Mouse (Mus musculus) lung, postnatal 36 days (tissue): ENCODE results near the gene Hmgb2.

Experiments
- DNase-seq: peaks from one replicate; pipeline ENCODE4 v3.0.0; 2022; ENCODE audit warnings: mixed read lengths

The Hmgb2 gene

DNA sequence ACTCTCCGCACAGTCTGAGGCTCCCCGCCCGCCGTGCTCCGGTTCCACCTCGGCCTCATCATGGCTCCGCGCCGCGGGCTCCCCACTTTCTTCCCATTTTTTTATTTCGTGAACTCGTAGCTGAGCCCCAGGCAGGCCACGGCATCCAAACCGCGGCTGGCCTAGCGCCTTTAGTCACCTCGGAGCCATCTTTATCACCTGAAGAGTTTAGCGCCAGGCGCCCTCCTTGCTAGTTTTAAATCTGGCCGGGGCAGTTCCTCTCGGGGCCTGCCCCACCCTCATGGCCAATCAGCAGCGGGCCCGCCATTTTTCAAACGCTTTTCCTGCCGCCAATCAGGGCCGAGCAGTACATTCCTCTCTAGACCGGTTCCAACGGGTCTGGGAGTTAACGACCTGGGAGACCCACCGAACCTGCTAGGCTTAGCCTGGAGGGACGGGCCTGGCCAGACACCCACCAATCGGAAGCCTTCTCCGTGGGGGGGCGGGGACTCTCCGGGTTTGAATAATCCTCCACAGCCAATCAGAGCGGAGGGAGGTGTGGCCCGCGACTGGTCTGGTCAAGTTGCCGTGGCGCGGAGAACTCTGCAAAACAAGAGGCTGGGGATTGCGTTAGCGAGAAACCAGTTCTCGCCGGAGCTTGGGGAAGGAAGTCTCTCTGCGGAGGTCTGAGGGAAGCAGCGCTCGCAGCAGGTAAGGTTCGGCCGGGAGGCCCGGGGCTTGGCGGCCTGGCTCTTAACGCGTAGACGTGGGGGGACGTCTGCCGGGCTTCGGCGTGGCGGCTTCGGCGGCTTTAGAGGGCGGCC lies at the start of gene Hmgb2:
Gene Hmgb2, plus strand, starts transcription at position 592 of the 803 bp plus-strand sequence.
- DNase-seq = peak; percentile 100

DNA sequence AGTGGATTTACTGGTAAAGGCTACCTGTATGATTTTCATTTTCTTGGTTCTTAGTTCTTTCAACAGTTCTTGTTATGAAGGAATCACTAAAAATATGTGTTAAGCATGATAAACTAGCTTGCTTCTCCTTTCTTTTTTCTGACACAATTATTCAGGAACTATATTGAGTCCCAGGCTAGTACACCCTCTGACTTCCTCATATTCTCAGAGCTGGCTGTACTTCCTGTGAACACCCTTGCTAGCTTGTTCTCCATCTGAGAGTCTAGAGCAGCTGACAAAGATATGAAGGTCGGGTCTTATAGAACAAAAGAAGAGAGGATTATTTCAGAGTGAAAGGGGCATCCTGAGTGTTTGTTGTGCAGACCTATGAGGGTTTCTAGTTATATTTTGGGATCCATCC lies 48.9 kb upstream of the Hmgb2 start:
- peak; percentile 24 for DNase-seq

GRCm38 (mm10) chr8:57463757-57464156 lies 48.0 kb upstream of the Hmgb2 start:
- no peak for DNase-seq

DNA sequence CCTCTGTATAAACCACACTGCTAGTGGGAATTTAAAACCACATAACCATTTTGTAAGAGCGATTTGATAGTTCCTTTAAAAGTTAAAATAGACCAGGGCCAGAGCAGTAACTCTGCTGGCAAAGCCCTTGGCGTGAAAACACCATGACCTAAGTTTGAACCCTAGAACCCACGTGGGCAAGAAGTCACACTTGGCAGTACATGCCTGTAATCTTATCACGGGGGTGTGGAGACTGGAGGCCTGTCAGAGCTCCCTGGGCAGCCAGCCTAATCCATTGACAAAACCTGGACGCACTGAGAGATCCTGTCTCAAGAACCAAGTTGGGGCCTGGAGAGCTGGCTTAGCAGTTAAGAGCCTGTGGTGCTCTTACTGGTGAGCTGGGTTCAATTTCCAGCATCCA lies 43.1 kb upstream of the Hmgb2 start:
- DNase-seq = peak; percentile 79

DNA sequence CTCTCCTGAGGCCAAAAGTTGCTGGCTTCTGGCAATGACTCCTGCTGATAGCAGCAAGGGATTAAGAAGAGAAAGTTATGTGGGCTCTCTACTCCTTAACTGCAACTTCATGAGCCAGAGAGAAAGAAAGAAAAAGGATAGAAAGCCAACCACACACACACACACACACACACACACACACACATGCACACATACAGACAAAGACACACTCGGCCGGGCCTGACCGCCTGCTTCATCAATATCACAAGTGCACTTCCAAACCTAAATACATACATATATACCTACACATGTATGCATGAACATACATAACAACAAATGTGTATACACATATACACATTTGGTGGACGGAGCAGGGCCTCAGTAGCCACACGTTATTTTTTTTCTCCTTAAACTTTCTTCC lies 40.8 kb upstream of the Hmgb2 start:
- DNase-seq = no peak

GRCm38 (mm10) chr8:57473751-57474150 lies 38.0 kb upstream of the Hmgb2 start:
- DNase-seq = peak; percentile 37

DNA sequence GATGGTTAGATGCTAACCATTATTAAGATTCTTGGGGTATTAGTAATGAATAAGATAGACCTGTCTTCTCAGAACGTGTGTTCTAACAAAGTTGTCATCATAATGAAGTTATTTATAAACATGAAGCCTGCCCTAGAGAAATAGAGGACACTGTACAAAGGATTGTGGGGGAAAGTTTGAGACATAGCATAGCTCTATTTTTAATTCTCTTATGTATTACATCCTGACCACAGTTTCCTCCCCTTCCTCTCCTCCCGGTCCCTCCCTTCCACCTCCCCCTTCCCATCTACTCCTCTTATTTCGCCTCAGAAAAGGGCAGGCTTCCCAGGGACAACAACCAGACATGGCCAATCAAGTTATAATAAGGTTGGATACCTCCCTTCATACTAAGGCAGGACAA lies 33.3 kb upstream of the Hmgb2 start:
- no peak for DNase-seq

DNA sequence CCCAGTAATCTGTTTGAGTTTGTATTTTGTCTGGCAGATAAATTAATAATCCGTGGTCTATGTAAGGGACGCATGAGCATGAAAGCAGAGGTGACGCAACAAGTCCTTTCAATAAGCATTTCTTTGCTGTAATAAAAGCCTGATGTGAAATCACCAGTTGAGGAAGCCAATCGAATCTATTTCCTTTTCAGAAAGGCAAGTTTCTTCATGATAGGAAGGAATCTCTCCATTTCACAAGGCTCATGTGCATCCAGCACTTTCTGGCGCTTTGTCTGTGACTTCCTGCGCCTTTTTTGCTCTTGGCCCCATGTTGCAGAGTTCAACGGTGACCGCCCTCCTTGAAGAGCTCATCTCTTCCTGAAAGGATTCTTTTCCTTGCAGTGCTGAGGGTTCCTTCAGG lies 32.0 kb upstream of the Hmgb2 start:
- peak; percentile 20 for DNase-seq

DNA sequence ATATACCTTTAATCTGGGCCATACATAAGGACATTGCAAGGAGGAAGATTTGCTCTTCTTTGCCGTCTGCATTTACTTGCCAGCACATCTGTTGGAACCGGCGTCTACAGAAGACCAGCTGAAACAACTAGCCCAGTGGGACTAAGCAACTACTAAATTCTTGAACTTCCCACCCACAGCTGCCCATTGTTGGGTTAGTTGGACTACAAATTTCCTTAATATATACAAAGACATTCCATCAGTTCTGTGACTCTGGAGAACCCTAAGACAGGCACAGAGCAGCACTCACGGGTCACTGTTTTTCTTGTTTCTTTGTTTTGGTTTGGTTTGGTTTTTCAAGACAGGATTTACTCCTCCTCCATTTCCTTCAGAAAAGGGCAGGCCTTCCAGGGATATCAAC lies 31.1 kb upstream of the Hmgb2 start:
- no peak for DNase-seq

DNA sequence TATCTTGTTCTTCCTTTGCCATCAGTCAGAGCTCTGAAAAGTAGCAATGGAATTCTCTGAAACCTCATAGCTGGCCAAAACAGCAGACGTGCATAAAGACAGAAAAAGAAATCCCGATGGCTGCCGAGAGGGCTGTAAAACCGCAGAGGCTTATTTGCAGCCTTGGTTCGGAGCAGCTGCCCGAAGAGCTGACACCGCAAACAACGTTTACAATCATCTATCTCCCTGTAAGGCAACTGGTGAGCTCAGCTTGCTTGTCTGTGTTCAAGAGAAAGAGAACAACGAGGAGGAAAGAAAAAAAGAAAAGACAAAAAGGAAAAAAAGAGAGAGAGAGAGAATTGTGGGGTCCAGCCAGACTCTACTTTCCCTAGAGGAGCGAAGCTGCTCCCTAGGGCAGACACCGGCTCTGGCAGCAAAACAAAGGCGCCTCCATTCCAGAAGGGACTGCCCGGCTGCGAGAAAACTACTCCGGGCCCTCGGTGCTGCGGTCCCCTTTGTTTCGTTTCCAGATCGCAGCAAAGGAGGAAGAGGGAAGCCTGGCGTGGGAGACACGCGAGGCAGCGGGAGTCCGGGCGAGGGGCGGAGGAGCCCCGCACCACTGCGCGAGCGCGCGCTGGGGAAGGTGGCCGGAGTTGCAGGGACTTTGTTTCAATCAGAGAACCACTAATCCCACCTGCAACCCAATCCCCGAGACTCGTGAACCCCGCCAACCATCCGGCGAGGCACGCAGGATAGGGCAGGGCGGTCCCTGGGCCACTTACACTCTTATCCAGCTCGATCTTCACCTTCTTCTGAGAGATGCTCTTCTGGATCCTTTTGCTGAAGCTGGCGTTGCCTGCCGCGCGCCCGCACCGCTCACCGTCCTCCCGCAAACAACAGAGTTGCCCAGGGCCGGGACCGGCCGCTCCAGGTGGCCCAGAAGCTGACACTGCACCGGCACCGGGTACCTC lies 24.9 kb upstream of the Hmgb2 start:
- DNase-seq = peak; percentile 42

- peak; percentile 99 for DNase-seq
These were observed 24.1 kb upstream of the Hmgb2 start, which contains the start of gene Sap30 for GRCm38 (mm10) chr8:57487441-57488155. TSS of gene Sap30 (minus strand) at chr8:57487860.

- DNase-seq = peak; percentile 86
These were observed 23.4 kb upstream of the Hmgb2 start for GRCm38 (mm10) chr8:57488312-57488765.

DNA sequence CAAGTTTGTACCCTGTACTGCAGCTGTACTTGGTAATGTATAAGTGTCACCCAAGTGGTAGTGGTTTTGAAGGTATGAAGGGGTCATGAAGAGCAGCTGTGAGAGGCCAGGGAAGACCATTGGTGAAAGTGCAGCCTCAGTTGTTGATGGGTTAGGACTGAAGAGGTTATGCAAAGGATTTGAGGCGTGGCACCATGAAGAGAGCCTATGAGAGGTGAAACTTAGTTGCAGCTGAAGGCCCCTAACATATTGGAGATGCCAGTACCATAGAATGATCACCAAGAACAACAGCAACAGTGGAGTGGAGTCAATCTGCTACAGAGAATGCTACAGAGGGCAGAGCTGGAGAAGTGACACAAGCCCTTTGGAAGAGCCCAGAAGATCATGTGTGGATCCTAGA lies 22.3 kb upstream of the Hmgb2 start:
- no peak for DNase-seq

- no peak for DNase-seq
These were observed 21.8 kb upstream of the Hmgb2 start for GRCm38 (mm10) chr8:57489896-57490295.

- no peak for DNase-seq
These were observed 19.8 kb upstream of the Hmgb2 start for GRCm38 (mm10) chr8:57491873-57492272.

DNA sequence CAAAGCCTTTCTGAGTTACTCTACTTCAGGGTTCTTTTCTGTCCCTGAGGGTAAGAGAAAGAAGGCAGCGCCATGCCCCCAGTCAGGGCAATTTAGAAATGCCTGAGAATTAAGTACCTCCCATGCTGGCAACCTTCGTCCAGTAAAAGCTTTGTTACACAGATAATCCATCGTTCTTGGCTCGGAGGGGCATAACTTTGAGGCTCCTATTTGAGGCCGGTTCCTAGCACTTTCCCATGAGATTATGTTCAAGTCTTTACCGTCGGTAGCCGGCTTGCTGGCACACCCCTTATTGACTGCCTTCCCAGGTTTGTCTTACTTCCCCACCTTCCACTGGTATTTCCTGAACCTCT lies 13.2 kb upstream of the Hmgb2 start:
- DNase-seq = no peak

GRCm38 (mm10) chr8:57498847-57499511 lies 12.7 kb upstream of the Hmgb2 start:
- peak; percentile 54 for DNase-seq

- peak; percentile 86 for DNase-seq
These were observed 8.1 kb upstream of the Hmgb2 start for GRCm38 (mm10) chr8:57503641-57504040.

DNA sequence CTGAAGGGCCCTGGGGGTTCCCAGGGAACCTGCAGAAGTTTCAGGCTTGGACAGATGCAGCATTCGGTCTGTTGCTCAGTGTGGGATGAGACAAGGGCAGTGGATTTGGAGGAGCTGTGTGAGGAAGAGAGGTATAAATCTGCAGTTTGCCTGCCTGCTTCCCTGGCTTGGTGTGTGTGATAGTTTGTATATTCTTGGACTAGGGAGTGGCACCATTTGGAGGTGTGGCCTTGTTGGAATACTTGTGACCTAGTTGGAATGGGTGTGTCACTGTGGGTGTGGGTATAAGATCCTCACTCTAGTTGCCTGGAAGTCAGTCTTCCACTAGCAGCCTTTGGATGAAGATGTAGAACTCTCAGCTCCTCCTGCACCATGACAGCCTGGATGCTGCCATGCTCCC lies 6.2 kb upstream of the Hmgb2 start:
- peak; percentile 19 for DNase-seq

DNA sequence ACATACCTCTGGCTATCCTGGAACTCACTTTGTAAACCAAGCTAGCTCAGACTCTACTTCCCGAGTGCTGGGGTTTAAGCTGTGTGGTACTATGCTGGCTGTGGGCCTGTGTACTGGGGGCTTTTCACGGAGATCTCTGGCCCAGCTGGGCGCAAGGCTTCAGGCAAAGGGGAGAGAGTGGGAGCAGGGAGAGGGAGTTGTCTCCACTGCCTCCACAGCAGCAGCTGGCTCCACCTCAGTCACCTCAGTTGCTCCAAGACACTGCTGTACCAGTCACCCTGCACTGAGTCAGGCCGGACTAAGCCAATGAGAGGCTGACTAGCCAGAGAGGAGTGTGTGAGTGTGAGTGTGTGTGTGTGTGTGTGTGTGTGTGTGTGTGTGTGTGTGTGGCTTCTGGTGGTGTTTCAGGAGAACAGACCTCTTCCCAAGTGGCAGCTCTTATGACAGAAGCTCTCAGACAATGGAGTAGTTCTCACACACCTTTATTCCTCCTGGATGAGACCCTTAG lies 4.1 kb upstream of the Hmgb2 start:
- no peak for DNase-seq

GRCm38 (mm10) chr8:57508657-57509056 lies 3.0 kb upstream of the Hmgb2 start:
- DNase-seq = peak; percentile 51

DNA sequence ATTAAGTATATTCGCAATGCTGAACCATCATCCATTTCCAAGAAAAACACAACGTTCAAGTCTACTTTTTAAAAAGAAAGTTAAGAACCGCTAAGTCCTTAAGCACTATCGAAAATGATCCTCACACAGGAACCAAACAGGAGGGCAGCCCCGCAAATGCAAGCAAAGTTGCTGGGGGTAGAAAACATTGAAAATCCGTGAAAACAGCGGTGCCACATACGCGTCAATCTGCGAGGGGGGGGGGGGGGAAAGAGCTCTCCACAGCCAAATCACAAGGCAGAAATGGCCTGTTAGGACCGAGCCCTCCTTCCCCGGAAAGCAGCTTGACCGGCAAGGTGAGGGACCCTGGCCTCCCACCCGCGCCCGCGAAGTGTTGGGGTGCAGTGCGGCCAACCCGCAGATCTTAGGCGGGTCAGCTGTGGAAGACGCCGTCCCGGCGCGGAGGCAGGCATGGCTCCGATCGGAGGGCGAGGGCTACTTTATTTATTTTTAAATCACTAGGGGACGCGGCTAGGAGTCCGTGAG lies 854 bp upstream of the Hmgb2 start:
- no peak for DNase-seq
